Mouse (Mus musculus) lung, adult 2 months (tissue): ENCODE measurements around the gene Nipsnap2. TPM values are rescaled to one million over a fixed set of nuclear protein-coding genes. Genes with fewer than 3 reads are reported as not detected.
A peak's percentile ranks its signal among the peaks of the same experiment; 100 is the strongest.
"Not testable (repeated sequence)": the region's sequence is repeated elsewhere in the genome, so short reads cannot be mapped to it uniquely, and the experiment has no call there.

Source experiments
- DNase-seq: peaks from one replicate; pipeline ENCODE4 v3.0.0; 2022
- H3K4me1 ChIP-seq: fragments of 200-500 bp; 2 replicates; pipeline ENCODE4 v1.6.1; 2011; ENCODE audit warnings: low read length; ENCODE audit not compliant: control insufficient read depth, insufficient read depth
- H3K4me3 ChIP-seq: fragments of 200-500 bp; replicated peaks from 2 replicates; pipeline ENCODE3; 2011; ENCODE audit warnings: low read depth, mild to moderate bottlenecking, control low read depth, low read length; ENCODE audit errors: extremely low read depth
- CTCF ChIP-seq: fragments of 200-500 bp; IDR thresholded peaks from 2 replicates; pipeline ENCODE4 v1.5.1; 2011; ENCODE audit warnings: mild to moderate bottlenecking, low read length, control low read depth; ENCODE audit not compliant: insufficient read depth
- POLR2A ChIP-seq: fragments of 200-500 bp; IDR thresholded peaks from 2 replicates; pipeline ENCODE4 v1.6.1; 2011; ENCODE audit warnings: low read depth, mild to moderate bottlenecking, control low read depth, low read length, borderline replicate concordance; ENCODE audit errors: extremely low read depth
- WGBS: fragments of 180-500 bp; shearing (Covaris S2); methylation state at CpG from one replicate; pipeline ENCODE4 v1.1.7; 2018; 5-methylcytosine and 5-hydroxymethylcytosine counted together
- polyA plus RNA-seq: library from polyadenylated mRNA; depleted of rRNA; stranded (reverse); fragments of >200 nt; gene quantifications from 2 replicates; pipeline ENCODE4 v1.2.3, GENCODE M21; 2012; rRNA removed

Nipsnap2 gene
- polyA plus RNA-seq: 37.6 and 51.5 TPM in 2 replicates

DNA sequence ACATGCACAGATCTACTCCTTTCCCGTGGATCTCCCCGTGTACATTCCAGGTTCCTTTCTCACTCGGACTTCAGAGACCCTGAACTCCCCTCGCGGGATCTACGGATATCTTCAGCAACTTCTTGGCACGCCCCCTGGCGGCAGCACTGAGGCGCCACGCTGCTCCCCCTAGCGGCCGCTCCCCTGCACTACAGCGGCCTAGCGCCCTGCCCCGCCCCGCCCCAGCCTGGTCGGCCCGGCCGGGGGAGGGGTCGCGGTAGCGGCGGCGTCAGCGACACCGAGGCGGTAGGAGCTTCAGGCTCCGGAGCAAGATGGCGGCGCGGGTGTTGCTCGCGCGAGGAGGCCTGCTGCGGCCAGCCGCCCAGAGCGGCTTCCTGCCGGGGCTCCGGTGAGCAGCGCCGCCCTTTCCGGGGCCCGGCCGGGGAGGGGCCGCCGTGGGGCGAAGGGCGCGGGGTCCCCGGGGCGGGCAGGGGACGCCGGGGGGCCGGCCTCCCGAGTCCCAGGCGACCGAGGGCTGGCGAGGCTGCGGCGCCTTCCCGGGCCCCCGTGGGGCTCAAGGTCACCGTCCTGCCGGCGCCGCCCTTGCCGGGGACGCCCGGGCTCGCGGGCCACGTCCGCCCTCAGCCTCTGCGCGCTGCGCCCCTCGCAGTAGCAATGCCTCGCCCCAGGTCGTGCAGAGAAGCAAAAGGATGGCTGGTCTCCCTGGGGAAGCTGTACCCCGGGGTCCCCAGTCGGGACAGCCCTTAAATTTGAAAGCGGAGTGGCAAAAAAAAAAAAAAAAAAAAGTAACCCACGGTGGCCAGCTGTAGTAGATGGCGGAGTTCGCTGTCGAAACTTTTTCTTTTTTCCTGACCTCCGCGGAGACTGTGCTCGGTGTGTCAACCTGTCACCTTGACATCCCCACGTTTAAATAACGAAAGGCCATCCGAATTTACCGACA, at the start of gene Nipsnap2:
Nipsnap2 (plus strand) TSS at position 230 of the 940 bp plus-strand sequence.
- Histone ChIP-seq H3K4me1 (peaks cover 11% of the 10 kb centered on the region), H3K4me3 (peak within 1 kb of the TSS; percentile 69)
- peak; percentile 97 for DNase-seq
- TF ChIP-seq POLR2A: peak; percentile 58
- peak; percentile 90 for TF ChIP-seq CTCF
- WGBS: under 1% methylated on average over 79 of the region's 93 CpGs

- not testable (repeated sequence) for H3K4me3 ChIP-seq, H3K4me1 ChIP-seq, DNase-seq
- 91% methylated on average over 5 of the region's 5 CpGs for whole genome bisulfite sequencing
Measured at GRCm38 (mm10) chr5:129685141-129685540, 39.7 kb upstream of the Nipsnap2 start.

DNA sequence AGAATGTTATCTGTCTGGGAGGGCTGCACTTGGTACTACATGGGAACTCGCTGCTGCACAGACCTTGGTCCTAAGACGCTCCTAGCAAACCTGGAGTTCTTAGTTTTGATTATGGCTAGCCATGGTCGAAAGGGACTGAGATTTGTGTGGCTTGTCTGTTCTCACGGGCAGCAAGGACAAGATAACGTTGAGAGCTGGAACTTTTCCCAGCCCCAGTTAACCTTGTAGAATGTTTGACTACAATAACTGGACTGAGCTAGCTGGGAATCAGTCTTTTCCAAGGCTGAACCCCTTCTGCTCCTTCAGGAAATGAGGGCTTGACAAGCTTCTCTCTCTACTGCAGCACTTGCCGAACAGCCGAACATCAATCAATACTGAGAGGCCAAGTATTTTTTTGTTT, 37.2 kb upstream of the Nipsnap2 start:
- TF ChIP-seq POLR2A: no peak
- no peak for TF ChIP-seq CTCF
- DNase-seq: no peak
- H3K4me1 ChIP-seq: no peaks in the 10 kb centered on the region
- no peak overlapping the region for H3K4me3 ChIP-seq
- WGBS: 79% methylated on average over 7 of the region's 7 CpGs

DNA sequence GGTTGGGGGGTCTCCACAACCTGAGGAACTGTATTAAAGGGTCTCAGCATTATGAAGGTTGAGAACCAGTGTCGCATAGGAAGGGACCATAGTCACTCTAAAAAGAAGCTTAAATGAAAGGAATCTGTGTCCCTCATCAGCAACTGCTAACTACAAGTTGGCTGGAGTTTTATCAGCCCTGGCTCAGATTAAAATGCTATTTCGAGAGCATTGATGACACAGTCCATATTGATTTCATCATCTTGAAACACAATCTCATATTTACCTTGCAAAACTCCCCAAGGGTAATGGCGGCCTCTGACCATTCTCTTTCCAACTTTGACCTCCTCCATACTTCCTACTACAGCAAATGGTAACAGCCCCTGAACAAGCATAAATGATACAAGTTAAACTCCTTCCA, 34.3 kb upstream of the Nipsnap2 start:
- no peak for DNase-seq
- TF ChIP-seq CTCF (no peak), POLR2A (no peak)
- H3K4me3 ChIP-seq: no peak overlapping the region
- WGBS: 71% methylated on average over 3 of the region's 3 CpGs
- no peaks in the 10 kb centered on the region for H3K4me1 ChIP-seq

DNA sequence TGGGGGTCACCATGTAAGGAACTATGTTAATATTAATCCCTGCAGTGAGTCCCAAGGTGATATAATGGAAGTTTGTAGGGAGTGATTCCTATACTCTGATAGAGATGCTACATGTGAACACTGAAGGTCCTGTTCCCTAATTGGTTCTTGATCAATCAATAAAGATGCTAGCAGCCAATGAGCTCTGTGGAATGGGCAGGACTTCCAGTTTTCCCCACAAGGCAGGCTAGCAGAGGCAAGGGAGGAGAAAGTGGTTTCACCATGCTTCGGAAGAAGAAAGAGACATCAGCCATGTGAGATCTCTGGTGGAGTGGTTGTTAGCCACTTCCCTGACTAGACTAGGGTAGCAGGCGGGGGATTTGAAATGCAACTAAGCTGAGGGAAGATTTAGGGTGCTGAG, 24.4 kb upstream of the Nipsnap2 start:
- Histone ChIP-seq H3K4me1 (no peaks in the 10 kb centered on the region), H3K4me3 (no peak overlapping the region)
- TF ChIP-seq POLR2A (no peak), CTCF (no peak)
- no peak for DNase-seq
- 35% methylated on average over 2 of the region's 2 CpGs for WGBS

GRCm38 (mm10) chr5:129701706-129702105, 23.2 kb upstream of the Nipsnap2 start:
- 77% methylated on average over 1 of the region's 1 CpGs for WGBS
- Histone ChIP-seq H3K4me3 (no peak overlapping the region), H3K4me1 (no peaks in the 10 kb centered on the region)
- TF ChIP-seq POLR2A (no peak), CTCF (no peak)
- DNase-seq: no peak

GRCm38 (mm10) chr5:129703368-129703767, 21.5 kb upstream of the Nipsnap2 start:
- DNase-seq: no peak
- TF ChIP-seq POLR2A: no peak

GRCm38 (mm10) chr5:129708412-129708811, 16.5 kb upstream of the Nipsnap2 start, which contains the start of gene Sept14:
Gene Sept14, minus strand, starts transcription at chr5:129708512.
- DNase-seq: no peak
- 58% methylated on average over 2 of the region's 2 CpGs for WGBS
- Histone ChIP-seq H3K4me1 (no peaks in the 10 kb centered on the region), H3K4me3 (no peak within 1 kb of the TSS)
- TF ChIP-seq POLR2A (no peak), CTCF (no peak)

More at GRCm38 (mm10) chr5:129703368-129703767, 21.5 kb upstream of the Nipsnap2 start:
- no peaks in the 10 kb centered on the region for H3K4me1 ChIP-seq
- H3K4me3 ChIP-seq: no peak overlapping the region

- TF ChIP-seq POLR2A (peak; percentile 97), CTCF (no peak)
- Histone ChIP-seq H3K4me1 (no peaks in the 10 kb centered on the region), H3K4me3 (peak within 1 kb of the TSS; percentile 78)
- peak; percentile 92 for DNase-seq
- WGBS: 0% methylated on average over 33 of the region's 33 CpGs
Measured at GRCm38 (mm10) chr5:129715326-129715861, 9.5 kb upstream of the Nipsnap2 start, which contains the start of gene Mrps17. Gene Mrps17, plus strand, starts transcription at chr5:129715497.

- no peak overlapping the region for H3K4me3 ChIP-seq
- WGBS: 75% methylated on average over 9 of the region's 9 CpGs
- no peak for DNase-seq
- TF ChIP-seq CTCF (no peak), POLR2A (no peak)
- H3K4me1 ChIP-seq: no peaks in the 10 kb centered on the region
Measured at GRCm38 (mm10) chr5:129717016-129717415, 7.8 kb upstream of the Nipsnap2 start.
